Comparison of ENCODE assay signal across 12 mouse cellular contexts in the genomic region with DNA sequence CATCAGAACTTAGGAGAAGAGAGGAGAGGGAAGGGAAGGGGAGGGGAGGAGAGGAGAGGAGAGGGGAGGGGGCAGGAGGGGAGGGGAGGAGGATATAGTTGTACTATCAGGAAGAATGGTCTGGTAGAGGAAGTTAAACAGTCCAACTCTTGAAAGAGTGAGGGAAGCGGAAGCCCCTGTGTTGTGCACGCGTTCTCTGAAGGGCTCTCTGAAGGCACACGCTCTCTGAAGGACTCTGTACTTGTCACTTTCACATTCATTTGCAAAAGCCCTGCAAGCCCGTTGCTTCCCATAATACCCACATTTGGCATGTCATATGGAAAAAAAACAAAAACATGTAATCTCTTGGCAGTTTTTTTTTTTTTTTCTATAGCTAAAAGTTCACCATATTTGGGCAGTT.
DNase-seq lines count a peak whose midpoint lies in the region; ATAC-seq lines count a peak whose summit lies in the region.
"Had no signal": no experiment of that assay in that cellular context is flagged by ENCODE, and none has a peak within 500 bp of the region (broad histone marks: within the 10 kb centered on the region; RNA-seq: fewer than 3 reads in every experiment).

No protein-coding gene starts in this region.

- DNase-seq in limb, embryonic 10.5 days (ENCODE audit: low spot score) = no peak
- DNase-seq in T-cell, adult 2 months (ENCODE audit: low spot score) = peak; percentile 24
- peak; percentile 40 for DNase-seq in lung, postnatal 36 days
- peak; percentile 38 for DNase-seq in thymus, postnatal 14 days
- DNase-seq in left cerebral cortex, adult 9 months (ENCODE audit: low spot score in 2 of 2) = no peak
- DNase-seq in ovary, postnatal 36 days (ENCODE audit: low spot score) = no peak
- DNase-seq: cerebellum, postnatal 25 days had no signal

- no peaks in the 10 kb centered on the region for H3K27me3 ChIP-seq in limb, embryonic 15.5 days
- H3K27me3 ChIP-seq in limb, embryonic 10.5 days (ENCODE audit: low read depth, poor library complexity, severe bottlenecking) = no peaks in the 10 kb centered on the region
- H3K27me3 ChIP-seq: forebrain, embryonic 13.5 days had no signal

- H3K4me3 ChIP-seq in limb, embryonic 15.5 days = no peak overlapping the region
- no peak overlapping the region for H3K4me3 ChIP-seq in limb, embryonic 10.5 days
- H3K4me3 ChIP-seq: forebrain, embryonic 13.5 days; heart, adult 2 months; midbrain, embryonic 10.5 days had no signal

- H3K9me3 ChIP-seq in limb, embryonic 15.5 days = no peaks in the 10 kb centered on the region
- no peaks in the 10 kb centered on the region for H3K9me3 ChIP-seq in limb, embryonic 10.5 days (replicated peaks)
- H3K9me3 ChIP-seq: forebrain, embryonic 13.5 days; midbrain, embryonic 10.5 days had no signal

- ATAC-seq in limb, embryonic 15.5 days (ENCODE audit: insufficient number of reproducible peaks, low FRiP score, low TSS enrichment, low read depth) = no peak
- ATAC-seq: forebrain, embryonic 13.5 days; hindbrain, postnatal 0 days had no signal

- WGBS in limb, embryonic 15.5 days = 65% methylated on average over 5 of the region's 5 CpGs
- 92% methylated on average over 5 of the region's 5 CpGs for WGBS in limb, embryonic 10.5 days

- no peak overlapping the region for H3K9ac ChIP-seq in limb, embryonic 15.5 days
- H3K9ac ChIP-seq: forebrain, embryonic 13.5 days had no signal

- no peaks in the 10 kb centered on the region for H3K36me3 ChIP-seq in limb, embryonic 15.5 days
- no peaks in the 10 kb centered on the region for H3K36me3 ChIP-seq in limb, embryonic 10.5 days
- H3K36me3 ChIP-seq: midbrain, embryonic 10.5 days had no signal

- peak overlapping the region; percentile 43 for H3K27ac ChIP-seq in limb, embryonic 15.5 days
- no peak overlapping the region for H3K27ac ChIP-seq in limb, embryonic 10.5 days
- H3K27ac ChIP-seq: forebrain, embryonic 13.5 days; heart, adult 2 months; hindbrain, postnatal 0 days; midbrain, embryonic 10.5 days had no signal

- H3K4me2 ChIP-seq in limb, embryonic 15.5 days = no peak overlapping the region
- H3K4me2 ChIP-seq: forebrain, embryonic 13.5 days had no signal

- peaks cover 7% of the 10 kb centered on the region; the same call in 1 of the 2 replicates for H3K4me1 ChIP-seq in limb, embryonic 15.5 days
- H3K4me1 ChIP-seq in limb, embryonic 10.5 days = no peaks in the 10 kb centered on the region
- H3K4me1 ChIP-seq: forebrain, embryonic 13.5 days; midbrain, embryonic 10.5 days had no signal

Comparison
In these comparisons a context has a peak if more than half of its experiments do, and no peak if none do; other contexts are left out.
1. DNase-seq: peak in T-cell, adult 2 months (single experiment), lung, postnatal 36 days (single experiment) and thymus, postnatal 14 days (single experiment); none in limb, embryonic 10.5 days (single experiment), left cerebral cortex, adult 9 months (0 of 2) and ovary, postnatal 36 days (single experiment).